Mouse (Mus musculus) stomach, embryonic 14.5 days (tissue): ENCODE measurements around the gene Tie1. TPM values are rescaled to one million over a fixed set of nuclear protein-coding genes. Genes with fewer than 3 reads are reported as not detected.

Experiments
- ATAC-seq: fragments of 200-750 bp; cut with Nextera tagmentation; 2 replicates; pipeline ENCODE4 v1.8.0; 2017; ENCODE audit warnings: low read depth, moderate TSS enrichment; ENCODE audit not compliant: insufficient number of reproducible peaks, insufficient read depth, low FRiP score
- H3K27ac ChIP-seq: fragments of 300-500 bp; sonication (generic); 2 replicates; pipeline ENCODE4 v1.5.1; 2014; ENCODE audit warnings: mild to moderate bottlenecking, low read length, moderate library complexity, mixed read lengths
- H3K27me3 ChIP-seq: fragments of 300-500 bp; sonication (generic); 2 replicates; pipeline ENCODE4 v1.6.1; 2014; ENCODE audit warnings: low read length, control low read depth, mixed read lengths; ENCODE audit not compliant: control insufficient read depth, insufficient read depth
- H3K36me3 ChIP-seq: fragments of 300-500 bp; sonication (generic); 2 replicates; pipeline ENCODE4 v1.6.1; 2014; ENCODE audit warnings: mild to moderate bottlenecking, control low read depth, low read length, moderate library complexity, mixed read lengths; ENCODE audit not compliant: control insufficient read depth, insufficient read depth
- H3K4me1 ChIP-seq: fragments of 300-500 bp; sonication (generic); 2 replicates; pipeline ENCODE4 v1.6.1; 2014; ENCODE audit warnings: low read length, control low read depth, mixed read lengths; ENCODE audit not compliant: control insufficient read depth, insufficient read depth
- H3K4me2 ChIP-seq: fragments of 300-500 bp; sonication (generic); replicated peaks from 2 replicates; pipeline ENCODE4 v1.6.1; 2014; ENCODE audit warnings: low read depth, low read length, control low read depth
- H3K4me3 ChIP-seq: fragments of 300-500 bp; sonication (generic); 2 replicates; pipeline ENCODE4 v1.5.1; 2014; ENCODE audit warnings: low read depth, low read length, control low read depth
- H3K9ac ChIP-seq: fragments of 300-500 bp; sonication (generic); replicated peaks from 2 replicates; pipeline ENCODE4 v1.6.1; 2014; ENCODE audit warnings: low read depth, mild to moderate bottlenecking, control low read depth, low read length, moderate library complexity, mixed read lengths
- H3K9me3 ChIP-seq: fragments of 300-500 bp; sonication (generic); 2 replicates; pipeline ENCODE4 v1.6.1; 2016; ENCODE audit warnings: low read depth, low read length, control low read depth; ENCODE audit not compliant: control insufficient read depth
- WGBS: fragments of 180-500 bp; shearing (Covaris S2); extraction: QIAGEN DNeasy Blood & Tissue Kit; methylation state at CpG from one replicate; pipeline ENCODE4 v1.1.7; 2014; 5-methylcytosine and 5-hydroxymethylcytosine counted together
- polyA plus RNA-seq: library from polyadenylated mRNA; unstranded; fragments of >200 nt; fragmentation: Nextera tagmentation; extraction: Ambion mirVana; gene quantifications from 2 replicates; pipeline ENCODE4 v1.2.1, GENCODE M21; 2014

Tie1 gene
- 16.4 and 18.5 TPM in 2 replicates for polyA plus RNA-seq

GRCm38 (mm10) chr4:118489717-118490132, at the start of gene Tie1:
Gene Tie1, minus strand, starts transcription at chr4:118490061.
- H3K36me3 ChIP-seq = no peaks in the 10 kb centered on the region
- no peaks in the 10 kb centered on the region for H3K4me1 ChIP-seq
- H3K4me3 ChIP-seq = no peak within 1 kb of the TSS
- H3K27ac ChIP-seq = no peak within 1 kb of the TSS
- no peak within 1 kb of the TSS for H3K9ac ChIP-seq
- H3K9me3 ChIP-seq = no peaks in the 10 kb centered on the region
- H3K4me2 ChIP-seq = no peak within 1 kb of the TSS
- H3K27me3 ChIP-seq = no peaks in the 10 kb centered on the region
- 72% methylated on average over 8 of the region's 8 CpGs for WGBS
- ATAC-seq = peak; percentile 28; the same call in 1 of the 2 replicates

GRCm38 (mm10) chr4:118537801-118538200, 47.9 kb upstream of the Tie1 start:
- ATAC-seq = no peak
- Histone ChIP-seq H3K4me1 (no peaks in the 10 kb centered on the region), H3K4me3 (no peak overlapping the region), H3K9ac (no peak overlapping the region), H3K9me3 (no peaks in the 10 kb centered on the region), H3K27ac (no peak overlapping the region), H3K4me2 (no peak overlapping the region), H3K27me3 (no peaks in the 10 kb centered on the region), H3K36me3 (no peaks in the 10 kb centered on the region)
- WGBS = 28% methylated on average over 6 of the region's 6 CpGs

GRCm38 (mm10) chr4:118535610-118536009, 45.7 kb upstream of the Tie1 start:
- Histone ChIP-seq H3K9me3 (no peaks in the 10 kb centered on the region), H3K36me3 (no peaks in the 10 kb centered on the region), H3K27ac (no peak overlapping the region), H3K4me3 (no peak overlapping the region), H3K4me2 (no peak overlapping the region), H3K4me1 (no peaks in the 10 kb centered on the region), H3K27me3 (no peaks in the 10 kb centered on the region), H3K9ac (no peak overlapping the region)
- no peak for ATAC-seq
- WGBS = 76% methylated on average over 6 of the region's 6 CpGs

GRCm38 (mm10) chr4:118533605-118534004, 43.7 kb upstream of the Tie1 start:
- Histone ChIP-seq H3K36me3 (no peaks in the 10 kb centered on the region), H3K27me3 (no peaks in the 10 kb centered on the region), H3K4me3 (no peak overlapping the region), H3K9ac (no peak overlapping the region), H3K9me3 (no peaks in the 10 kb centered on the region), H3K4me1 (no peaks in the 10 kb centered on the region), H3K27ac (no peak overlapping the region), H3K4me2 (no peak overlapping the region)
- ATAC-seq = no peak
- WGBS = 84% methylated on average over 7 of the region's 7 CpGs

- H3K27ac ChIP-seq = no peak overlapping the region
- H3K4me1 ChIP-seq = no peaks in the 10 kb centered on the region
- WGBS = 61% methylated on average over 3 of the region's 4 CpGs
- no peaks in the 10 kb centered on the region for H3K9me3 ChIP-seq
- H3K36me3 ChIP-seq = no peaks in the 10 kb centered on the region
- ATAC-seq = no peak
- no peak overlapping the region for H3K4me2 ChIP-seq
- H3K27me3 ChIP-seq = no peaks in the 10 kb centered on the region
- H3K4me3 ChIP-seq = no peak overlapping the region
- no peak overlapping the region for H3K9ac ChIP-seq
Measured at GRCm38 (mm10) chr4:118533156-118533555, 43.3 kb upstream of the Tie1 start.

- Histone ChIP-seq H3K4me2 (no peak overlapping the region), H3K9me3 (no peaks in the 10 kb centered on the region), H3K27ac (no peak overlapping the region), H3K9ac (no peak overlapping the region), H3K4me1 (no peaks in the 10 kb centered on the region), H3K4me3 (no peak overlapping the region), H3K27me3 (no peaks in the 10 kb centered on the region), H3K36me3 (no peaks in the 10 kb centered on the region)
- ATAC-seq = no peak
- 76% methylated on average over 5 of the region's 5 CpGs for WGBS
Measured at GRCm38 (mm10) chr4:118532663-118533062, 42.8 kb upstream of the Tie1 start.

GRCm38 (mm10) chr4:118527720-118528119, 37.9 kb upstream of the Tie1 start:
- Histone ChIP-seq H3K9ac (no peak overlapping the region), H3K4me2 (peak overlapping the region; percentile 33), H3K27ac (no peak overlapping the region), H3K4me3 (no peak overlapping the region), H3K27me3 (no peaks in the 10 kb centered on the region), H3K36me3 (no peaks in the 10 kb centered on the region), H3K9me3 (no peaks in the 10 kb centered on the region), H3K4me1 (no peaks in the 10 kb centered on the region)
- 76% methylated on average over 6 of the region's 6 CpGs for WGBS
- ATAC-seq = no peak

DNA sequence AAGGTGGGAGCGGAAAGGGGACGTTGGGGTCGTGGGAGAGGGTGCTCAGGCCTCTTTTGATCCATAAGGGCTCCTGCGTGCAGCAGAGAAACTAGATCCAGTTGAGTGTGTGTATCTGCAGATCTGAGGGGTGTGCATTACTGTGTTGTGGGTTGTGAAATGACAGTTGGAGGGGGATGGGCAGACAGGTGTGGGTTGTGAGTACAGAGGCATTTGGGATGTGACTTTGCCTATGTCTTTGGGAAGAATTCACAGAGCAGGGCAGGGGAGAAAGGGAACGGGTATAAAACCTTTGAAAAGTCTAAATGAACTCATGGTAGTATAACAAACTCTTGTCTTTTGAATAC, 37.4 kb upstream of the Tie1 start:
- ATAC-seq = no peak
- H3K4me3 ChIP-seq = peak overlapping the region; percentile 16
- H3K4me1 ChIP-seq = no peaks in the 10 kb centered on the region
- no peak overlapping the region for H3K9ac ChIP-seq
- peak overlapping the region; percentile 67; the same call in 1 of the 2 replicates for H3K27ac ChIP-seq
- H3K27me3 ChIP-seq = no peaks in the 10 kb centered on the region
- no peaks in the 10 kb centered on the region for H3K9me3 ChIP-seq
- H3K4me2 ChIP-seq = peak overlapping the region; percentile 33
- H3K36me3 ChIP-seq = no peaks in the 10 kb centered on the region
- WGBS = 38% methylated on average over 5 of the region's 5 CpGs
